Mouse (Mus musculus): ENCODE measurements around the gene Fam71f1.

GRCm38 (mm10) chr6:29351613-29352012, 32.7 kb downstream of the Fam71f1 start:
- no peak for TF ChIP-seq CTCF (IDR thresholded peaks at IDR 0.05; ENCODE audit: insufficient read depth, low read length)
- no peak for TF ChIP-seq POLR2A (IDR thresholded peaks at IDR 0.05; ENCODE audit: borderline replicate concordance, extremely low read depth, low read depth, low read length)

Data from lung, adult 2 months (tissue).